Mouse (Mus musculus): ENCODE results near the gene Mrfap1.
"Not testable (repeated sequence)": the region's sequence is repeated elsewhere in the genome, so short reads cannot be mapped to it uniquely, and the experiment has no call there.

The Mrfap1 gene

GRCm38 (mm10) chr5:36796296-36797014, at the start of gene Mrfap1:
Gene Mrfap1 (minus strand): TSS chr5:36796772.
- peak; percentile 90 for DNase-seq (ENCODE audit: low read depth)

- no peak for DNase-seq (ENCODE audit: low read depth)
These were observed 47.9 kb upstream of the Mrfap1 start for GRCm38 (mm10) chr5:36844490-36844889.

- DNase-seq (ENCODE audit: low read depth): no peak
These were observed 45.1 kb upstream of the Mrfap1 start for GRCm38 (mm10) chr5:36841701-36842100.

- DNase-seq (ENCODE audit: low read depth): no peak
These were observed 43.5 kb upstream of the Mrfap1 start for GRCm38 (mm10) chr5:36840092-36840491.

GRCm38 (mm10) chr5:36839602-36840001, 43.0 kb upstream of the Mrfap1 start:
- no peak for DNase-seq (ENCODE audit: low read depth)

- no peak for DNase-seq (ENCODE audit: low read depth)
These were observed 42.5 kb upstream of the Mrfap1 start for GRCm38 (mm10) chr5:36839032-36839431.

- DNase-seq (ENCODE audit: low read depth): peak; percentile 54
These were observed 39.4 kb upstream of the Mrfap1 start for GRCm38 (mm10) chr5:36835933-36836332.

GRCm38 (mm10) chr5:36831272-36831671, 34.7 kb upstream of the Mrfap1 start:
- no peak for DNase-seq (ENCODE audit: low read depth)

GRCm38 (mm10) chr5:36829913-36830879, 33.6 kb upstream of the Mrfap1 start, which contains the start of gene Man2b2:
Gene Man2b2 (minus strand): TSS chr5:36830653.
- peak; percentile 83 for DNase-seq (ENCODE audit: low read depth)

- DNase-seq (ENCODE audit: low read depth): no peak
These were observed 32.5 kb upstream of the Mrfap1 start for GRCm38 (mm10) chr5:36829098-36829497.

GRCm38 (mm10) chr5:36822907-36823306, 26.3 kb upstream of the Mrfap1 start:
- no peak for DNase-seq (ENCODE audit: low read depth)

GRCm38 (mm10) chr5:36820142-36820541, 23.6 kb upstream of the Mrfap1 start:
- no peak for DNase-seq (ENCODE audit: low read depth)

- no peak for DNase-seq (ENCODE audit: low read depth)
These were observed 23.2 kb upstream of the Mrfap1 start for GRCm38 (mm10) chr5:36819742-36820141.

- DNase-seq (ENCODE audit: low read depth): no peak
These were observed 21.2 kb upstream of the Mrfap1 start for GRCm38 (mm10) chr5:36817738-36818137.

- no peak for DNase-seq (ENCODE audit: low read depth)
These were observed 18.0 kb upstream of the Mrfap1 start for GRCm38 (mm10) chr5:36814554-36814953.

- no peak for DNase-seq (ENCODE audit: low read depth)
These were observed 14.8 kb upstream of the Mrfap1 start for GRCm38 (mm10) chr5:36811413-36811812.

- no peak for DNase-seq (ENCODE audit: low read depth)
These were observed 14.1 kb upstream of the Mrfap1 start for GRCm38 (mm10) chr5:36810634-36811033.

GRCm38 (mm10) chr5:36809123-36809522, 12.6 kb upstream of the Mrfap1 start:
- no peak for DNase-seq (ENCODE audit: low read depth)

GRCm38 (mm10) chr5:36807106-36807505, 10.5 kb upstream of the Mrfap1 start:
- no peak for DNase-seq (ENCODE audit: low read depth)

GRCm38 (mm10) chr5:36797291-36797690, 719 bp upstream of the Mrfap1 start:
- no peak for DNase-seq (ENCODE audit: low read depth)

- not testable (repeated sequence) for DNase-seq (ENCODE audit: low read depth)
These were observed 801 bp downstream of the Mrfap1 start for GRCm38 (mm10) chr5:36795647-36796295.

- no peak for DNase-seq (ENCODE audit: low read depth)
These were observed 4.7 kb downstream of the Mrfap1 start for GRCm38 (mm10) chr5:36791861-36792260.

Measured in c-Kit-positive CD71-negative TER-119-negative erythroid progenitor cells, embryonic 14.5 days (primary cell).